Mouse (Mus musculus): Measurements from ENCODE around the gene Cacfd1. TPM values are rescaled to one million over a fixed set of nuclear protein-coding genes. Genes with fewer than 3 reads are reported as not detected.

Gene Cacfd1
- total RNA-seq, 2 experiments from 2014 or later, result 1.1 to 6.7 TPM

DNA sequence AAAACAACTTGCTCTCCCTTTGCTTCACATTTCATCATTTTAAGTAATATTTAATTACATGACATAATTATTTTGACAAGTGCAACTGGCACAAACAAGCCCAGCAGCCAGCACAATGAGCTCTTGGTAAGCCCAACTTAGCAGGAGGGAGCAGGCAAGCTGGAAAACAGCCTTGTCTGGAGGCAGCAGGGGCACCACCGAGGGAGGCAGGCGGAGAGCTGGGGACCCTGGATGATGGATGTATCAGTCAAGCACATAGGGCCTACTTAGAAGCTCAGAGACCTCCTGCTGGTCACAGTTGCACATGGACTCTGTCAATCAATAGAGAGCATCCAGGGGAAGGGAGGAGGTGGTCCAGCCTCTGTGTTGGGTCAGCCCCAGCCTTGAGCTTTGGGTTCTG, 58.3 kb downstream of the Cacfd1 start:
- no peak for ATAC-seq (replicated peaks; ENCODE audit: low FRiP score, poor library complexity, severe bottlenecking)

DNA sequence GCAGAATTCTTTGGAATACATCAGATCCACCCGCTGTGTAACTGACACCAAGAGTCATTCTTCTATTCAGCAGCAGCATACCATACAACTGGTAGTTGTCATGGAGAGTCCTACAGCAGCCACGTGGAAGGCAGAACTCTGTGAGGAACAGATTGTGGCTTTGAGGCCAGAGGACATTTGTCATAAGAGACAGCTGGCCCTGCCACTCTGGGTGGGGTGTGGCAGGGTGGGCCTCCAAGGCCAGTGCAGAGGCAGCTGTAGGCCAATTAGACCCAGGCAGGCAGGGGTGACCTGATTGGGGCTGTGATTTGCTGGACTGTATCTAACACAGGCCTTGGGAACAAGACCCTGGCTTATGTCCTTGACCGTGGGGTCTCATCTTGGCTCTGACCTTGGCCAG, 59.9 kb downstream of the Cacfd1 start:
- no peak for ATAC-seq (replicated peaks; ENCODE audit: low FRiP score, poor library complexity, severe bottlenecking)

DNA sequence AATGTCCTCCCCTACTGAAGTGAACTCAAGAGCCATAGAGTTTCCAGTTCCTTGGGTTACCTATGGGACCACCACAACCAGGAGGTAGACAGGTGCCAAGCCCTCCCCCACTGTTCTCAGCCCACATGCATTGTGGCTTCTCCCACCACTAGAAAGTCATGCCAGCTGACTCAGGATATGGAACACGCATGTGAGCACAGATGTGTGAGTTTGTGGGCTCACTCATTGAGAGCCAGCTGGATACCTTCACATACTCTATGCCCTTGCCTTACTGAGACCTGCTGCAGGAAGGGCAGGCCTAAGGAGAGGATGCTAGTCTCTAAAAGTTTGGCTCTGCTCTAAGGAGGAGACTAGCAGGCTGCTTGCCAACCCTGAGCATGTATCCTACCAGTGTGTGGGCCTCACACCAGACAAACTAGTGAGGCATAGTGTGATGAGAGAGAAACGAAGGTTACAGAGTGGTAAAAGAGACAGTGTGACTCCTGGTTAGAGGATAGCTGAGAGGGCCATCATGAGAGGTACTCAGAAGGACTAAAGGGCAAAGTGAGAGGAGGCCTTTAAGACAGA, 60.6 kb downstream of the Cacfd1 start:
- ATAC-seq (replicated peaks; ENCODE audit: low FRiP score, poor library complexity, severe bottlenecking), result no peak

Other genes with a start within 250 kb of the Cacfd1 start
- gene Abo, start 144.9 kb upstream of the Cacfd1 start, total RNA-seq (2015; ENCODE audit: low replicate concordance), result not detected in 2 replicates
- gene Abo, start 144.9 kb upstream of the Cacfd1 start, total RNA-seq (2017; ENCODE audit: low replicate concordance), result not detected in 2 replicates
- 1.4 and 2.1 TPM in 2 replicates for gene Surf6, start 107.0 kb upstream of the Cacfd1 start, total RNA-seq (2015; ENCODE audit: low replicate concordance)
- gene Surf6, start 107.0 kb upstream of the Cacfd1 start, total RNA-seq (2017; ENCODE audit: low replicate concordance), result 3.5 and 6.3 TPM in 2 replicates
- 0.84 and 5.4 TPM in 2 replicates for gene Med22, start 99.2 kb upstream of the Cacfd1 start, total RNA-seq (2015; ENCODE audit: low replicate concordance)
- gene Med22, start 99.2 kb upstream of the Cacfd1 start, total RNA-seq (2017; ENCODE audit: low replicate concordance), result 2.6 and 9.0 TPM in 2 replicates
- gene Rpl7a, start 99.2 kb upstream of the Cacfd1 start, total RNA-seq (2015; ENCODE audit: low replicate concordance), result 717 and 721 TPM in 2 replicates
- gene Rpl7a, start 99.2 kb upstream of the Cacfd1 start, total RNA-seq (2017; ENCODE audit: low replicate concordance), result 417 and 478 TPM in 2 replicates
- gene Surf2, start 93.6 kb upstream of the Cacfd1 start, total RNA-seq (2015; ENCODE audit: low replicate concordance), result 6.5 and 7.1 TPM in 2 replicates
- 5.3 and 11.8 TPM in 2 replicates for gene Surf2, start 93.6 kb upstream of the Cacfd1 start, total RNA-seq (2017; ENCODE audit: low replicate concordance)
- gene Surf1, start 93.4 kb upstream of the Cacfd1 start, total RNA-seq (2015; ENCODE audit: low replicate concordance), result 41.1 and 42.3 TPM in 2 replicates
- 13.5 and 16.5 TPM in 2 replicates for gene Surf1, start 93.4 kb upstream of the Cacfd1 start, total RNA-seq (2017; ENCODE audit: low replicate concordance)
- 16.6 and 38.6 TPM in 2 replicates for gene Surf4, start 76.0 kb upstream of the Cacfd1 start, total RNA-seq (2015; ENCODE audit: low replicate concordance)
- gene Surf4, start 76.0 kb upstream of the Cacfd1 start, total RNA-seq (2017; ENCODE audit: low replicate concordance), result 14.9 and 17.2 TPM in 2 replicates
- not detected in 2 replicates for gene Stkld1, start 75.9 kb upstream of the Cacfd1 start, total RNA-seq (2015; ENCODE audit: low replicate concordance)
- not detected in 2 replicates for gene Stkld1, start 75.9 kb upstream of the Cacfd1 start, total RNA-seq (2017; ENCODE audit: low replicate concordance)
- gene Rexo4, start 45.5 kb upstream of the Cacfd1 start, total RNA-seq (2015; ENCODE audit: low replicate concordance), result 21.8 and 27.4 TPM in 2 replicates
- 28.0 and 58.3 TPM in 2 replicates for gene Rexo4, start 45.5 kb upstream of the Cacfd1 start, total RNA-seq (2017; ENCODE audit: low replicate concordance)
- not detected in 2 replicates for gene Adamts13, start 36.5 kb upstream of the Cacfd1 start, total RNA-seq (2015; ENCODE audit: low replicate concordance)
- not detected in 2 replicates for gene Adamts13, start 36.5 kb upstream of the Cacfd1 start, total RNA-seq (2017; ENCODE audit: low replicate concordance)
- 1.4 TPM in 1 of 2 replicates, not detected in the other for gene Slc2a6, start 18.1 kb downstream of the Cacfd1 start, total RNA-seq (2015; ENCODE audit: low replicate concordance)
- gene Slc2a6, start 18.1 kb downstream of the Cacfd1 start, total RNA-seq (2017; ENCODE audit: low replicate concordance), result 0.68 and 2.2 TPM in 2 replicates
- not detected in 2 replicates for gene Mymk, start 62.3 kb downstream of the Cacfd1 start, total RNA-seq (2015; ENCODE audit: low replicate concordance)
- not detected in 2 replicates for gene Mymk, start 62.3 kb downstream of the Cacfd1 start, total RNA-seq (2017; ENCODE audit: low replicate concordance)
- not detected in 2 replicates for gene Adamtsl2, start 69.5 kb downstream of the Cacfd1 start, total RNA-seq (2015; ENCODE audit: low replicate concordance)
- not detected in 2 replicates for gene Adamtsl2, start 69.5 kb downstream of the Cacfd1 start, total RNA-seq (2017; ENCODE audit: low replicate concordance)
- gene Fam163b, start 132.6 kb downstream of the Cacfd1 start, total RNA-seq (2015; ENCODE audit: low replicate concordance), result not detected in 2 replicates
- not detected in 2 replicates for gene Fam163b, start 132.6 kb downstream of the Cacfd1 start, total RNA-seq (2017; ENCODE audit: low replicate concordance)
- not detected in 2 replicates for gene Dbh, start 155.3 kb downstream of the Cacfd1 start, total RNA-seq (2015; ENCODE audit: low replicate concordance)
- not detected in 2 replicates for gene Dbh, start 155.3 kb downstream of the Cacfd1 start, total RNA-seq (2017; ENCODE audit: low replicate concordance)
- not detected in 2 replicates for gene Sardh, start 238.4 kb downstream of the Cacfd1 start, total RNA-seq (2015; ENCODE audit: low replicate concordance)
- not detected in 2 replicates for gene Sardh, start 238.4 kb downstream of the Cacfd1 start, total RNA-seq (2017; ENCODE audit: low replicate concordance)